Mouse (Mus musculus) cerebellum, adult 2 months (tissue): ENCODE data around the gene Gm13697.

Source experiments
- CTCF ChIP-seq: fragments of 200-500 bp; IDR thresholded peaks from 2 replicates; pipeline ENCODE4 v1.5.1; 2011; ENCODE audit warnings: low read depth, mild to moderate bottlenecking, control low read depth, low read length, moderate library complexity, borderline replicate concordance; ENCODE audit not compliant: insufficient read depth
- POLR2A ChIP-seq: fragments of 200-500 bp; IDR thresholded peaks from 2 replicates; pipeline ENCODE4 v1.6.1; 2011; ENCODE audit warnings: low read length, control low read depth, borderline replicate concordance; ENCODE audit not compliant: insufficient read depth

DNA sequence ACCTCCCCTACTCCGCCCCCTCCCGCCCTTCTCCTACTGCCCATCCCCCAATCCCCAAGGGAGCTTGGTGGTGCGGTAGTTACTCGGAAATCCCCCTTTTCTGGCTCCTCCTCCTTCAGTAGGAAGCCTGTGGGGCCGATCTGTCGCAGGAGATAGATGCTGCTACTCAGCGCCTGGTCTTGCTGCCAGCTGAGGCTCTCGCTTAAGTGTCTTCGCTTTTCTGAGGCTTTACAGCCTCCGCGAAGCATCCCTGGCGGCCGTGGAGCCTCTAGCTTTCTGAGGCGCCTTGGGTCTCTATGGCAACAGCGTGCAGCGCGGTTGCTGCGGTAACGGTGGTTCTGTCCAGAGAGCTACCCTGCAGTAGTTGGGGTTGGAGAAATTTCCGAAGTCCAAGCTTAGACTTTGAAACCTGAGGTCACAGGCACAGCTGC lies 43.6 kb upstream of the Gm13697 start, which contains the start of gene Zswim2:
- TF ChIP-seq POLR2A (no peak), CTCF (no peak)
